Mouse (Mus musculus) cortical plate, adult 2 months (tissue): Measurements from ENCODE around the gene 9030612E09Rik.

ENCODE experiments used
- CTCF ChIP-seq: fragments of 200-500 bp; IDR thresholded peaks from 2 replicates; pipeline ENCODE4 v1.5.1; 2011; ENCODE audit warnings: mild to moderate bottlenecking, control low read depth, low read length; ENCODE audit not compliant: insufficient read depth; ENCODE audit errors: extremely low read depth
- POLR2A ChIP-seq: fragments of 200-500 bp; IDR thresholded peaks from 2 replicates; pipeline ENCODE4 v1.6.1; 2011; ENCODE audit warnings: mild to moderate bottlenecking, low read length, control low read depth; ENCODE audit not compliant: insufficient read depth; ENCODE audit errors: extremely low read depth

GRCm38 (mm10) chr10:43148456-43148855, 26.0 kb upstream of the 9030612E09Rik start:
- no peak for TF ChIP-seq CTCF
- no peak for TF ChIP-seq POLR2A
